17 mouse cellular contexts compared by ENCODE assay signal in the genomic region with DNA sequence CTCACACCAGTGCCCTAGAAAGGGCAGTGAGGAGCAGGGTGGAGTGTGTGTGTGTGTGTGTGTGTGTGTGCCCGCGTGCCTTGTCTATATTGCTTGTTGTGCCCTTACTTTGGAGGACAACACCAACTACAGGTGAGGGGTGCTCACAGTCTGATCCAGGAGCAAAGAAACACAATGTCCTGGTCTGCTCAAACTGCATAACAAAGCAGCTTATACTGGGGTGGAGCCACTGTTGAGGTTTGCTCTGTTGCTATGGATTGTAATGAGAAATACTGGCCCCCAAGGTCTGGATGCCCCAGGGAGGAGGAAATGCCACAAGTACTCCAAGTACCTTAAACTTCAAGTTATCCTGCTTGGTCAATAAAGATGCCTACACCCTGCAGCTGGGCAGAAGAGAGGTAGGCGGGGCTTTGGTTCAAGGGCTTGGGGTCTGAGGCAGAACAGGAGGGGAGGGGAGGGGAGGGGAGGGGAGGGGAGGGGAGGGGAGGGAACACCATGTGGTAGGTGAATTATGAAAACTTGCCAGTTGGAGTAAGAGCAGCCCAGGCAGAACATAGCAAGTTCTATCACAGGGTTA.
A peak's percentile ranks its signal among the peaks of the same experiment; 100 is the strongest.
DNase-seq lines count a peak whose midpoint lies in the region; ATAC-seq and TF ChIP-seq lines count a peak whose summit lies in the region.
"Had no signal": no experiment of that assay in that cellular context is flagged by ENCODE, and none has a peak within 500 bp of the region (broad histone marks: within the 10 kb centered on the region; RNA-seq: fewer than 3 reads in every experiment).

No protein-coding gene starts in this region.

- H3K4me2 ChIP-seq in intestine, postnatal 0 days (replicated peaks; ENCODE audit: low read depth), result no peak overlapping the region
- no peak overlapping the region for H3K4me2 ChIP-seq in stomach, postnatal 0 days (replicated peaks; ENCODE audit: low read depth)
- no peak overlapping the region for H3K4me2 ChIP-seq in hindbrain, embryonic 14.5 days (replicated peaks)
- H3K4me2 ChIP-seq: heart, embryonic 13.5 days; midbrain, embryonic 12.5 days; neural tube, embryonic 12.5 days had no signal

- no peaks in the 10 kb centered on the region for H3K9me3 ChIP-seq in heart, embryonic 10.5 days
- H3K9me3 ChIP-seq in intestine, postnatal 0 days (ENCODE audit: control insufficient read depth), result no peaks in the 10 kb centered on the region
- no peaks in the 10 kb centered on the region for H3K9me3 ChIP-seq in stomach, postnatal 0 days (ENCODE audit: control insufficient read depth, low read length)
- no peaks in the 10 kb centered on the region for H3K9me3 ChIP-seq in hindbrain, embryonic 14.5 days (ENCODE audit: control insufficient read depth, low read length)
- H3K9me3 ChIP-seq: heart, embryonic 13.5 days; midbrain, embryonic 12.5 days; neural tube, embryonic 12.5 days had no signal

- no peaks in the 10 kb centered on the region for H3K36me3 ChIP-seq in heart, embryonic 10.5 days
- no peaks in the 10 kb centered on the region for H3K36me3 ChIP-seq in intestine, postnatal 0 days (ENCODE audit: control insufficient read depth, insufficient read depth)
- no peaks in the 10 kb centered on the region for H3K36me3 ChIP-seq in stomach, postnatal 0 days (ENCODE audit: control insufficient read depth, insufficient read depth, low read length)
- H3K36me3 ChIP-seq in hindbrain, embryonic 14.5 days (replicated peaks; ENCODE audit: control insufficient read depth, insufficient read depth), result no peaks in the 10 kb centered on the region
- H3K36me3 ChIP-seq: heart, embryonic 13.5 days; midbrain, embryonic 12.5 days; neural tube, embryonic 12.5 days had no signal

- TF ChIP-seq EP300 in stomach, postnatal 0 days (optimal IDR thresholded peaks at IDR 0.05), result no peak

- peak overlapping the region; percentile 13; the same call in 1 of the 2 replicates for H3K27ac ChIP-seq in heart, embryonic 10.5 days
- no peak overlapping the region; the same call in 1 of the 2 replicates for H3K27ac ChIP-seq in intestine, postnatal 0 days (ENCODE audit: low read depth, low read length)
- H3K27ac ChIP-seq in stomach, postnatal 0 days (replicated peaks), result peak overlapping the region; percentile 82
- no peak overlapping the region for H3K27ac ChIP-seq in hindbrain, embryonic 14.5 days
- H3K27ac ChIP-seq: heart, embryonic 13.5 days; liver, embryonic 14.5 days; midbrain, embryonic 12.5 days; neural tube, embryonic 12.5 days had no signal

- DNase-seq in heart, embryonic 10.5 days (ENCODE audit: low spot score), result no peak
- DNase-seq in heart, postnatal 36 days, result no peak
- DNase-seq in lung, postnatal 36 days, result peak; percentile 10
- no peak for DNase-seq in lung, postnatal 4 days
- DNase-seq in stomach, postnatal 0 days (ENCODE audit: low spot score), result no peak
- DNase-seq in hindbrain, embryonic 14.5 days (ENCODE audit: low spot score), result no peak
- DNase-seq in right cerebral cortex, postnatal 36 days (ENCODE audit: low spot score in 2 of 2), result no peak
- DNase-seq: cerebellum, adult 9-10 months; gastrocnemius, postnatal 25 days; thymus, adult 2 months had no signal

- peaks cover 30% of the 10 kb centered on the region for H3K4me1 ChIP-seq in heart, embryonic 10.5 days
- H3K4me1 ChIP-seq in intestine, postnatal 0 days (replicated peaks; ENCODE audit: control insufficient read depth, insufficient read depth, low read length), result 0 out of 2 replicates have a peak, but pooled peaks cover 5% of the 10 kb centered on the region
- H3K4me1 ChIP-seq in stomach, postnatal 0 days (replicated peaks; ENCODE audit: control insufficient read depth, insufficient read depth), result no peaks in the 10 kb centered on the region; the same call in 1 of the 2 replicates
- no peaks in the 10 kb centered on the region for H3K4me1 ChIP-seq in hindbrain, embryonic 14.5 days (replicated peaks; ENCODE audit: control insufficient read depth, insufficient read depth, low read length)
- H3K4me1 ChIP-seq: midbrain, embryonic 12.5 days; neural tube, embryonic 12.5 days had no signal

- H3K4me3 ChIP-seq in heart, embryonic 10.5 days, result no peak overlapping the region
- H3K4me3 ChIP-seq in intestine, postnatal 0 days (ENCODE audit: low read depth, low read length), result no peak overlapping the region
- H3K4me3 ChIP-seq in stomach, postnatal 0 days (ENCODE audit: low read depth, low read length), result no peak overlapping the region
- H3K4me3 ChIP-seq in hindbrain, embryonic 14.5 days (replicated peaks; ENCODE audit: low read length), result no peak overlapping the region
- H3K4me3 ChIP-seq: heart, embryonic 13.5 days; midbrain, embryonic 12.5 days; neural tube, embryonic 12.5 days had no signal

- peak; percentile 76 for ATAC-seq in intestine, postnatal 0 days
- peak; percentile 49 for ATAC-seq in stomach, postnatal 0 days (ENCODE audit: low FRiP score, low TSS enrichment)
- no peak for ATAC-seq in hindbrain, embryonic 14.5 days (ENCODE audit: low FRiP score)
- ATAC-seq: forebrain, embryonic 14.5 days; hindbrain, embryonic 16.5 days had no signal

- no peak overlapping the region for H3K9ac ChIP-seq in intestine, postnatal 0 days (ENCODE audit: low read depth, low read length)
- no peak overlapping the region for H3K9ac ChIP-seq in stomach, postnatal 0 days (ENCODE audit: low read length)
- no peak overlapping the region for H3K9ac ChIP-seq in hindbrain, embryonic 14.5 days
- H3K9ac ChIP-seq: heart, embryonic 13.5 days; liver, embryonic 14.5 days; midbrain, embryonic 12.5 days; neural tube, embryonic 12.5 days had no signal

- intact Hi-C loops in heart, postnatal 36 days (cut with DNase I), result no loop called here

- no peaks in the 10 kb centered on the region for H3K27me3 ChIP-seq in heart, embryonic 10.5 days (ENCODE audit: insufficient read depth, poor library complexity, severe bottlenecking)
- H3K27me3 ChIP-seq in intestine, postnatal 0 days (replicated peaks; ENCODE audit: control insufficient read depth, insufficient read depth, low read length), result no peaks in the 10 kb centered on the region
- H3K27me3 ChIP-seq in stomach, postnatal 0 days (ENCODE audit: control insufficient read depth, insufficient read depth, low read length), result no peaks in the 10 kb centered on the region
- H3K27me3 ChIP-seq in hindbrain, embryonic 14.5 days (ENCODE audit: control insufficient read depth, insufficient read depth, low read length), result no peaks in the 10 kb centered on the region
- H3K27me3 ChIP-seq: heart, embryonic 13.5 days; midbrain, embryonic 12.5 days; neural tube, embryonic 12.5 days had no signal

- 76% methylated on average over 3 of the region's 3 CpGs for WGBS in heart, embryonic 10.5 days
- 57% methylated on average over 3 of the region's 3 CpGs for WGBS in intestine, postnatal 0 days
- 54% methylated on average over 2 of the region's 3 CpGs for WGBS in stomach, postnatal 0 days
- 88% methylated on average over 2 of the region's 3 CpGs for WGBS in hindbrain, embryonic 14.5 days

- no peak for TF ChIP-seq CTCF in intestine, postnatal 0 days (IDR thresholded peaks at IDR 0.05; ENCODE audit: low read depth)
- no peak for TF ChIP-seq CTCF in stomach, postnatal 0 days (IDR thresholded peaks at IDR 0.05; ENCODE audit: low read depth)

Comparison
In these comparisons a context has a peak if more than half of its experiments do, and no peak if none do; other contexts are left out.
1. H3K27ac ChIP-seq: peak in heart, embryonic 10.5 days (single experiment) and stomach, postnatal 0 days (single experiment); none in intestine, postnatal 0 days (single experiment) and hindbrain, embryonic 14.5 days (single experiment).